Mouse (Mus musculus): ENCODE measurements at regions not wholly inside any gene's neighbourhood (a gene's known extent, or its start where the extent isn't known, plus 50 kb on each side); places are given as distances from the start of the nearest gene placed in this dataset.

DNA sequence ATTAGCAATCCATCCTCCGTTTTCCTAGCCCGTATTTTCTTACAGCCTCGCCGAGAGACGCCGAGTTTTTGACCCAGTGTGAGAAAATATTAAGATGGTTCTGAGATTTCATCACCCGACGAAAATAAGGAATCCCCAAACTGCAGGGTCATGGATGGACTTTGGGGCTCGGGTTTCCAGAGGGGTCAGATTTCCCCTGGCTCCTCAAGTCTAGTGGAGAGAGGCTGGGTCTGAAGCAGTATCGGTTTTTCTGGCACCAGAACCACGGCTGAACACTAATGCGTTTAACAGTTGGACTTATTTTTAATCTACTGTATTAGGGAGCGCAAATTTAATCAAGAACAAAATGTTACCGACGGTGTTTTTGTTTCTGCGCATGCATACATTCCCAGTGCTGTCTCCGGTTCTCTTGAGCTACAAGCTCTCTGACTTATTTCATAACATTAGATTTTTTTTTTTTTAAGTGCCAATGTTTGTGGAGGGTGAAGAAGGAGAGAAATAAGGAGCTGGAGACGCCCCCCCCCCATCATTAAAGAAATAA lies 75.2 kb upstream of the Arid5b start:
- TF ChIP-seq CTCF (IDR thresholded peaks at IDR 0.05; ENCODE audit: low read depth, low read length) (no peak), POLR2A (IDR thresholded peaks at IDR 0.05; ENCODE audit: borderline replicate concordance, low read depth, low read length) (no peak)
